Mouse (Mus musculus) cerebral cortex, adult 2 months (tissue): ENCODE data around the gene 1810062G17Rik.

Source experiments
- WGBS: fragments of 180-500 bp; shearing (Covaris S2); methylation state at CpG from one replicate; pipeline ENCODE4 v1.1.7; 2018; 5-methylcytosine and 5-hydroxymethylcytosine counted together

The 1810062G17Rik gene

DNA sequence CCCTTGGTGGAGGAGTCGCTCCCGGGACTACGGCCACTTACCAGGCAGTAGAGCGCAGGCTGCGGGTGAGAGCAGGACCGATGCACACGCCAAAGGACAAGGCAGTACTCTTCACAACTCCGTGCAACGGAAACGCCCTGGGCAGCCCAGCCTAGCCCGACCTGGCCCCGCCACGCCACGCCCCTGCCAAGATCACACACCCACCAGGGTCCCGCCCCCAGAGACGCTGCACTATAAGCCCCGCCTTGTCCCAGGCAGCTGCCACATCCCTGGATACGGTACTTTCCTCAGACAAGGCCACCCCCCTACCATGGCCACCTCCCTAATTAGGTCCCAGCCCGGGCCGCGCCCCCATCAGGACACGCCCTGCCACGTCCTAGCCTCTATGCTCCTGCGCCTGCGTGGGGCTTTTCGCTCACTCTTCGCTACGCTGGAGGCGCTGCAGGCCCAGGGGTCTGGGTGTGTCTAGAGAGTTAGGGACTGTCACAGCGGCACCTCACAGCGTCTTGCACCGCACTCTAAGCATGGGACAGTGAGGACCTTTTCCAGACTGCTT lies at the start of gene 1810062G17Rik, which contains the start of gene Anxa5:
Gene 1810062G17Rik (plus strand): TSS at position 406 of the 556 bp plus-strand sequence.
Gene Anxa5 (minus strand): TSS at position 363 of the 556 bp plus-strand sequence.
- WGBS: under 1% methylated on average over 32 of the region's 32 CpGs

DNA sequence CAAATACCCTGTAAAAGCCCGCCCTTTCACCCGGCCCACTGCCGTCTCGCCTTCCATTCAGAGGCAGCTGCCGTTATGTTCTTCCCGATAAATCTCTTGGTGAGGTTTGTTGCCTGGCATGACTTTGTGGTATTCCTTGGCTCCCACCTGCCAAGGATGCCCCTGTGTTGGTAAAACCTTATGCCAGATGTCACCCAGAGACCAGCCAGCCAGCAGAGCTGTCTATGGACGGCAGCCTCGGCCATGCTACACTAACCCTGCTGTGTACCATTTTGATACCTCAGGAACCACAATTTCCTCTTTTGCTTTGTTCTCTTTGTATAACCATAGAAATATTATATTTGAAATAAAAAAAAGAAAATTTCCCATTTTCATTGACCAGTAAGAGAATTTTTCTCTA lies 48.4 kb upstream of the 1810062G17Rik start:
- 96% methylated on average over 8 of the region's 8 CpGs for WGBS

DNA sequence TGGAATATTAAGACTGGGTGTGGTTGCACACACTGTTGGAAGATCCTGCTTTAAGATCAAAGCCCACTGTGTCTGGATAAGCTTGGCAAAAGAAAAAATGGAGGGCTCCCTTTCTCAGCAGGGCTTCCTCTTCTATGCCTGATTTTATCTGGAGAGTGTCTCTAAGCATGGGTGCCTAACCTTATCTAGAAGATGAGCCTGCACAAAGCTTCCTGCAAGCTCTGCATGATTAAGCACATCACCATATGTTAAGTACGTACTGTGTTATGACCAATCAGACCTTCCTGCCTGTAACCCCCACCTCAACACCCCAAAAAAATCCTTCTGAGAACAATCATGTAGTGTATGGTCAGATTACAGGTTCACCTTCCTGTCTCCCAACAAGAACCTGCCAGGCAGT lies 45.4 kb upstream of the 1810062G17Rik start:
- 88% methylated on average over 1 of the region's 1 CpGs for WGBS

DNA sequence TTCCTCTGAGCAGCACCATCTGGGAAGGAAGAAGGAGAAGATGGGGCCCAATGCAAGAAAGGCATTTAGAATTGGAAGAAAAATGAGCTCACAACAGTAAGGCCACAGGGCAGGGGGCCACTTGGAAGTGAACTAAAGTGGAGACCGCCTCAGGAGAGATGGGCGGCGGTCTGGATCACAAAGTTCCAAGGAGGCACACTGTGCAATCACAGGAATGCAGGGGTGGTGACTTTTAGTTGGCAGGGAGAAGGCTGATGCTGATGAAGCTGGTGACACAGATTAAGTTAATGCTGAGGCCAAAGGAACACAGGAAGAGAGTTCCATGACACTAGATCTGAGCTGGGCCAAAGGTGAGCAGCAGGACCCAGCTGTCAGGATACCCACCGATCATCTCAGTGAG lies 35.5 kb upstream of the 1810062G17Rik start:
- WGBS: 81% methylated on average over 4 of the region's 4 CpGs

DNA sequence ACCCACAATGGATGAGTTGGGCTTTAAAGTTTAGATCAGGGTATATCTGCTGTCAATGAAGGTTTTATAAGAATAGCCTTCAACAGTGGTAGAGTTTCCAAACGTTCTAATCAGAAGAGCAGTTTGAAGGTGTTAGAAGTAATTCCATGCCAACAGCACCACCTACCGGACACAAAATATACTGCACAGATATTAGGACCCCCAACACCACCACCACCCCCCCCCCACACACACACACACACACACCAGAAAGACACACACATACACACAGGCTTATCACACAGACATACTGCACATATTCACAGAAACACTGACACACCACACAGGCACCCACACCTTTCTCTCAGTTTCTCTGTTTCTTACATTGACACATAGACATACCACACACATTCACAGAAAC lies 33.3 kb upstream of the 1810062G17Rik start:
- WGBS: 0% methylated on average over 2 of the region's 2 CpGs

DNA sequence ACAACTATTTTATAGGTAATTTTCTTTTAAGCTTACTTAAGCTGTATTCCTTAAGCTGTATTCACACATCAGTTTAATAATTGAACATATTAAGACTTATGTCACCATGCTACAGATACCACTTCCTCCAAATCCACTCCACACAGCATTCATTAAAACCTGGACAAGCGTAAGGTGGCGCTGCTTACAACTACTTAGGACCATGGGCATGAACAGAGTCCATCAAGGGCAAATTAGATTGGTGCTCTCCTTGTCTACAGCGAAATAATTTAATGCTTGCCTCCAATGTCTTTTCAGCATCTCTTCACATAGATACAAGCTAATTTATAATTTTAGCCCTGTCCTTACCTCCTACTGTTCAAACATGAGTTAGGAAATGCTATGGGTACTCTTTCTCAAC lies 29.7 kb upstream of the 1810062G17Rik start:
- WGBS: 95% methylated on average over 3 of the region's 3 CpGs

DNA sequence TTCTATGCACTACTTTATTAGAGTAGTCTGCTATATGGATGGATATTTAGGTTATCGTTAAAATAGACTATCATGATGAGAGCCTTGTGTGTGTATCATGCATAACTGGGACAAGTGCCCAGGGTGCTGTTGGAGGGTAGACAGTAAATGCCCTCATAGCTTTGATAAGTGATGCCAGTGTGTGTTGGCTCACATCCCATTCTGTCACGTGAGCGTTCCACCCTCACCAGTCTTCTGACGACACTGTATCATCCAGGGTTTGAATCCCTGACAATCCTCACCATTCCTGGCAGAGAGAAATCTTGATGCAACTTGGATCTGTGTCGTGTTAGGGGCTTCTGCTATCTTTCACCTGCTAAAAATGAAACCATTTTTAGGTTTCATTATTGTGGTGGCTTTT lies 29.2 kb upstream of the 1810062G17Rik start:
- 61% methylated on average over 5 of the region's 5 CpGs for WGBS

DNA sequence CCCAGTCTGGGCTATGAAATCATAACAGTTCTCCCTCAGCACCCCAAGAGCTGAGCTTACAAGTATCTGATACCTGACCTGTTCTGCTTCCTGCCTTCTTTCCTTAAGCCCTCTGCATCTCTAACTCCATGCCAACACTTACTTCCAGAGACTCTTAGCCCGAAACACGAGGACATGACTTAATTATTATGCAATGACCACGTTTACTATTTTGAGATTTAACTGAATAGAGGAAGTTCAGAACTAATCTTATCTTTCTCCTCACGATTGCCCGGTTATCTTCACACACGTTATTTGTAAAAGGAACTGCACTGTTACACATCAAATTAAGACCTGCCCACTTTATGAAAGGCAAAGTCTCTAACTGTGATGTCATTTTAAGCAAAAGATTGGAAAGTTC lies 28.8 kb upstream of the 1810062G17Rik start:
- 59% methylated on average over 6 of the region's 6 CpGs for WGBS

DNA sequence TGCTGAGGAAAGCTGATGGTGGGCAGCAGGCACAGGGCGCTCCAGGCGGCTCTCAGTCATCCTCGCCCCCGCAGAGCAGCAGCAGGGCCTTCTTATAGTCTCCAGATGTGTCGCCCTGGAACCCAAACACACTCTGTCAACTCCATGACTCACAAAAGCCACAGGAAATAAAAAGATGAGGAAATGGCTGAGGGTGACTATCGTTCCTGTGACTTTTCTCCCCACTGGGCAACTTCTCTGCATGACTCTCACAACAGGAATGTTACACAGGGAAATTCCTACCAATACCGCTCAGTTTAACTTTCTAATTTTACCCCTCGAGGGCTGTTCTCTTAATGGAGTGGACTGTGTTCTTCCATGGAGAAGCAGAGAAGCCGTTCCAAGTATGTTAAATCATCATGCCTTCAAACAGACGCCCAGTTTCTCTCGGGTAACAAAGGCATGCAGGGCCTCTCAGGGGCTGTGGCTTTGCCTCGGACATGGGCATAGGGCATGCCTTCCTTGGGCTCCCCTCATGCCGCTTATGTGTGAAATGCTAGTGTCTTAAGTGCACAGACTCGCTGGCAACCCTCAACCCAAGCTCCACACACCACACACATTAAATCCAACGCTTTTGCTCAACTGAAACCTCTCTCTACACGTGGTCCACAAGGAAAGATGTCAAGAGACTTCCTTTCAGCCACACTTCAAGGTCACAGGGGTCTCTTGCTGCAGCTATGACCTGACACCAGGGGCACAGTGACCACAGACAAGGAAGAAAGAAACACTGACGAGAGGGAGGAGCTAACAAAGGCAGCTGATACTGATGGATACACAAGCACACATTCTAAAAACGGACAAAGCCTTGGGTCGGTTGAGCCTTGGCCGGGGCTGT lies 26.2 kb upstream of the 1810062G17Rik start:
- WGBS: 59% methylated on average over 20 of the region's 20 CpGs

DNA sequence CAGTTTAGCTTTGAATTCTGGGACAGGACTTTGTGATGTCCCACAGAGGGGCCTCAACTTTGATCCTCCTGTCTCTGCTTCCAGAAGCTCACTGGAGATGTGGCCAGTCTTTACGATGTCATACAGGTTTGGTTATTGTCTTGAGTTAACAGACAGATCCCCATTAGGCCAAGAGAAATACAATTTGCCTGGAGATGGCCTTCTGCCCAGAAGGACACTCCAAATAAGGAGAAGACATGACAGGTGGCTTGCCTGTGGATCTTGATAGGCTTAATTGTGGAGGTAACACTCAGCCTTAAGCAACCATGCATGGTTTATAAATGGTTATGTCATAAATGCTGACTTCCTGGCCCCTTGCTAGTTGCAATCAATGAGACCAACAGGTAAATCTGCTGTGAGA lies 23.2 kb upstream of the 1810062G17Rik start:
- 94% methylated on average over 1 of the region's 1 CpGs for WGBS

DNA sequence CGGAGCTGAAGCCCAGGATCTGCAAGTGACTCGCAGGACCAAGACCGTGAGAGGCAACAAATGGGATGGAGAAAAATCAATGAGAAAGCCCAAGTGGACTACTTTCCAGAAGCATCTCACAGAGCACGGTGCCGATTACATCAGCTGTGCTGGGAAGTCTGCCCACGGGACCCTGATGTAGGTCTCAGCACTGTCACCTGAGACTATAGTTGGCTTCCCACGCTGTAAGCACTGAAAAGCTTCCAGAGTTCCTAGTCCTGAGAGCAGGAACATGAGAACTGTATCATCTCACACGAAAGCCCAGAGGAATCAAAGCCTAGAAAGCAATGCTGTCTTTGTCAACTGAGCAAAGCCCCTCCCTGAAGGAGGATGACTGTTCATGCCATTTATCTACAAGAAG lies 20.6 kb upstream of the 1810062G17Rik start:
- WGBS: 67% methylated on average over 8 of the region's 8 CpGs

DNA sequence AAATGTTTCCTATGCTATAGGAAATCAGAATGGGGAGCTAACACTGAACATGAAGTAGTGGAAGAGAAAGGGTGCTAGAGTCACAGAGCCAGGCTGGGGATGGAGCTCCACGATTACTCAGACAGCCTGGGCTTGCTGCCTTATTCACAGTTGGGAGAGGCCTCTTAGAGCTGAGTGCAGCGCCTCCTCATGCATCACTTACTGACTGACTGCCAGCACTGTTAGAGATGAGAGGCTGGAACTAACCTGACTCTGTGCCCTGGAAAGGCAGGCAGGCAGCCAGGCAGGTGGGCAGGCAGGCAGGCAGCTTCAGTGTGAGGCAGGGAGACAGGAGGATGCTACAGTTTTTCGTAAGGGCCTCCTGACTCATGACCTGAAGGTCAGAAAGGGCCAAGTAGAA lies 20.2 kb upstream of the 1810062G17Rik start:
- 31% methylated on average over 3 of the region's 3 CpGs for WGBS

DNA sequence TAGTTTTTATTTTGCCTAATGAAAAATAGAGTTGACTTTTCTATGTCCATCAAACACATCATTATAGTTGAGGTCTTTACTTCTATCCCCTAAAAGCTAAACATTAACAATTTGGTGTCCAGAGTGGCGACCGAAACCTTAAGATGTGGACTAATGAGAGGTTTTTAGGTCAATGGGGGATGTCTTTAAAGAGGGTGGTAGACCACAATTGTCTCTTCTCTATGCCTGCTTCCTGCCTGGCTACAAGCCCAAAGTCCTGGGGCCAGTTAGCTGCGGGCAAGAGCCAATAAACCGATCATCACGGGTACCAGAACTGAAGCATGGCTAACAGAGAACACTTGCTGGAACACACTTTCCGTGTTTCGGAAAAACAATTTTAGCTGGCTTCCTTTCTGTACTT lies 15.0 kb upstream of the 1810062G17Rik start:
- 72% methylated on average over 7 of the region's 7 CpGs for WGBS

DNA sequence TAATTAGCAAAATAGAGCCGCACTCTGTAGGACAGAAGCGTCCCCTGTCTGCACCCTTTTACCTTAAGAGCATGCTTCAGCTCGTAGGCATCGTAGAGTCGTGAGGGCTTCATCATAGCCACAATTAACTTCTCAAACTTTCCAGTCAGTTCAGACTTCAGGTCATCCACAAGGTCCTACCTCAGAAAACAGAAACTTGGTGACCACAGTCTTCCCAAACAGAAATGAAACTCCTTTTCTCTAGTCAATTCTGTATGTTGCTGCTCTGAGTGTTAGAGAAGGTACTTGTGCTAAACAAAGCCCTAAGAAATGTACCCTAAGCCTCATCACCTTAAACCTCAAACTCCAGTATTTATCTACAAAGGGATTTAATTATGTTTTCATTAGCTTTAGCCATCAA lies 13.9 kb upstream of the 1810062G17Rik start:
- WGBS: 82% methylated on average over 5 of the region's 5 CpGs

DNA sequence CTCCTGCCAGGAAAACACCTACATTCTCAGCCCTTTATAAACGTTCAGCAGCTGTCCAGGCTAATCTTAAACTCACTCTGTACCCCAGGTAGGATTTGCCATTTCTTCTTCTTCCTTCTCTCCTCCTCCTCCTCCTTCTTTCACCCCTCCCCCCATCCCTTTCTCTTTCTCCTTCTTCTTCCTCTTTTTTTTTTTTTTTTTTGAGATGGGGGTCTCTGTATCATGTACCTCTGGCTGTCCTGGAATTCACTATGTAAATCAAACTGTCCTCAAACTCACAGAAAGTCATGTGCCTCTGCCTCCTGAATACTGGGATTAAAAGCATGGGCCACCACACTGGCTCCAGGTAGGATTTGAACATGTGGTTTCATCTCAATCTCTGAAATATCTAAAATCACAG lies 13.4 kb upstream of the 1810062G17Rik start:
- 20% methylated on average over 1 of the region's 1 CpGs for WGBS

DNA sequence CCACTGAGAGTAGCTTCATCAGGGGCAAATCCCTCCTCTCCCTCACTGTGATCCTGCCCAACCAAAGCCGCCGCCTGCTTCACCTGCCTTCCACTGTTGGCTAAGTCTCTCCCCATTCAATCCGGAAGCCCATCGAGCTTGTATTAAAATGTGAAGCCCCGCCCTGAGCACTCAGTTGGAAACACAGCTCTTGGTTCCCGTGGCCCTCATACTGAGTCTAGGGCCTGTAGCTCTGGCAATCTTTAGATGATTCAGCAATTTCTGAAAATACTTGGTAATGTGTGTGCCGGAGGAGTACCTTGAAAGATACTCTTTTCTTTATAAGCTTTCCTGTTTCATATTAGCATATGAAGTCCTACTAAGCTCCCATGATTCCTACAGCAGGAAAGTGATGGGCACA lies 10.2 kb upstream of the 1810062G17Rik start:
- 73% methylated on average over 7 of the region's 7 CpGs for WGBS

DNA sequence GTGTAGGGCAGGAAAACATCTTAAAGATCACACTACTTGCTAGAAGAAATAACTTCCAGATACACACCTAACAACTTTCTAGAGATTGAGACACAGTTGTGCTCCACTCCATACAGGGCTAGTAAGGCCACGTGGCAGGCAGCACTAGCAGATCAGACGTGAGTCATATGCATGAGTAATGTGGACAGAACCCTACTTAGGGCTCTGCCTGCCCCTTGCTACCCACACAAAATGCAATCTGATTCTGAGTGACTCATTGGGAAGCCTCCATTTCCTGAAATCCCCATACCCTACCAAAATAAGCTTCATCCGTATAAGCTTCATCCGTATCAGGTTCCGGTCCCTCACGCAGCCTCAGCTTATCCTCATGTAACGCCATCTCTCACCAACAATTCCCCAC lies 8.1 kb upstream of the 1810062G17Rik start:
- 52% methylated on average over 7 of the region's 7 CpGs for WGBS

DNA sequence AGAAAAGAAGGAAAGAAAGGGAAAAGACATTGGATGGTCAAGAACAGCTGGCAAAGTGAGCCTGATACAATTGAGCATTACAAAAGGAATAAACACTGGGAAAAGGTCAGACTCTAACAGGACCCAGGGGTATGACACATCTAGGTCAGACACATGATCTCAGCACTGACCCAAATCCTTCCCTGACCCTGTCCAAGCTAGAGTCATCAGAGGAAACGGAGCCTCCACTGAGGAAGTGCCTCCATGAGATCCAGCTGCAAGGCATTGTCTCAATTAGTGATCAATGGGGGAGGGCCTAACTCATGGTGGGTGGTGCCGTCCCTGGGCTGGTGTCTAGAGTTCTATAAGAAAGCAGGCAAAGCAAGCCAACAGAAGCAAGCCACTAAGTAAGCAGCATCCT lies 6.9 kb upstream of the 1810062G17Rik start:
- 69% methylated on average over 2 of the region's 2 CpGs for whole genome bisulfite sequencing

DNA sequence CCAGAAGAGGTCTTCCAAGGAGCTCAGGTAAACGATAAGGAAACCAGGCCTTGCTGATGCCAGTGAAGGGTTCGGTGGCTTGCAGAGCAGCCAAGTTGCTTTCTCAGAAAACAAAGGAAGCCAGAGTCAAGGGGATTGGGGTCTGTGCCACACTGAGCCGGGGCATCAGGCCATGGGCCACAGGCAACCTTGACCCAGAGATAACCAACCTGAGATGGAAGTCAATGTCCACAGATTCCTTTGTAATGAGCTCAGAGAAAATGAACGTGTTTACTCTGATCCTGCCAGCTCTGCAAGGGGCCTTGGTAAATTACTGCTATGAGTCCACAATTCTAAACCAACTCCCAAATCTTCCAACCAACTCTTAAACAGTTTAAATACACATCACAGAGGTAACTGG lies 3.9 kb upstream of the 1810062G17Rik start:
- 61% methylated on average over 4 of the region's 4 CpGs for whole genome bisulfite sequencing

DNA sequence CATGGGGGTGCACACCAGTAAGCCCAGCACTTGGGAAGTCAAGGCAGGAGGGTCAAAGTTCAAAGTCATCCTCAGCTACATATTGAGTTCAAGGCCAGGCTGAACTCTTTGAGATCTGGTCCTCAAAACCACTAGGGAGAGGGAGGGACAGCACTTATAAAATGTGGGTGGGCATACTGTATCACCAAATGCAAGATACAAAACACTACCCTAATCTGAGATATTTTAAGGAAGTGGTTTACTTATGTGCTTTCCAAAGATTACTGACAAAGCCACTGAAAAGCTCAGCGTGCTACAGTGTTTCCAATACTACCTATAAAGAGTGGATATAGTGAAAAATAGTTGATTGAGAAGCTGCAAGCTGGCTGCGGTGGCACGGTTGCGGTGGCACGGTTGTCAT lies 2.5 kb upstream of the 1810062G17Rik start:
- WGBS: 92% methylated on average over 5 of the region's 5 CpGs

DNA sequence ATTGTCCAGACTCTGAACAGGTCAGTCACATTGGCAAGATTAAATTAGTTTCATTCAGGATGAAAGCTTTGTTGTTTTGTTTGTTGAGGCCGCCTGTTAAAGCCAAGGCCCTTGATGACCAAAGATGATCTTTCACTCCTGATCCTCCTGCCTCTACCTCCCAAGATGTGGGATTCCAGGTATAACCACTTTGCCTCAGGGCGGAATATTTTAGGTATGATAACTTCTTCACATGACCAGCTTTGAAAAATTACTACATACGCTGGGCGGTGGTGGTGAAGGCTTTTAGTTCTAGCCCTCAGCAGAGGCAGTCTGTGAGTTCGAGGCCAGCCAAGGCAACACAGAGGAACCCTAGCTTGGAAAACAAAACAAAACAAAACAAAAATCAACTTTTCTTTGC lies 1.3 kb upstream of the 1810062G17Rik start:
- 57% methylated on average over 5 of the region's 5 CpGs for WGBS

DNA sequence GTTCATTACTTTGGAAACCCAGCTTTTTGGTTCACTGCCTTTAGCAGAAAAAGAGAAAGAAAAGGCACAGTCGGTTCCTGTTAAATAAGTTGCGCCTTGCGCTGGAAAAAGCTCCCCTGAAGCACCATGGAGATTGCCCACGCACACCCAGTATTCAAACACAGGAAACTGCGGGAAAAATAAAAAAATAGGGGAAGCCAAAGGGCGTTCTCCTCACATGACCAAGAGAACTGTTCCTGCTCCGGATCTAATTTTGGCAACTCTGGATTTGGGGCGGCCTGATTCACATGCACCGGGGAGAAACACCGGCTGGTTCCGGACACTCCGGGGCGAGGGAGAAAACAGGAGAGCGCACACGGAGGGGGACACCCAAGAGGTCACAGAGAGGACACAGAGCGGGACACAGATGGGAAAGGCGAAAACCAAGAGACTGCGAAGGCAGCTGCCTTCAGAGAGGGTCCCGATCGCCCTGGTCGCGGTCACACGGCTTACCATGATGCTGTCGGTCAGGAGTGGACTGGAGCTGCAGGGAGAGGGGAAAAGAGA lies 726 bp upstream of the 1810062G17Rik start:
- under 1% methylated on average over 24 of the region's 24 CpGs for WGBS
